9 mouse cellular contexts compared by ENCODE assay signal in the genomic region with DNA sequence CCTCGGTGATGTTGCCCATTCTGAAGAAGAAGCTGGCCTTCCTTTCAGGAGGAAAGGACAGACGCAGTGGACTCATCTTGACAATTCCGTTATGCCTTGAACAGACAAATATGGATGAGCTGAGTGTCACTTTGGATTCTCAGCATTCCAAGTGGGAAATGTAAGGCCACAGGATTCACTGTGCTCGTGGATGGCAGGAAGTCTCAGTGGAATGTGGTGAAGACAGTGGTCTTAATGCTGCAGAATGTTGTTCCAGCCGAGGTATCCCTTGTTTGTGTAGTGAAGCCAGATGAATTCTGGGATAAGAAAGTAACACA.
DNase-seq lines count a peak whose midpoint lies in the region; ATAC-seq and TF ChIP-seq lines count a peak whose summit lies in the region.
"Had no signal": no experiment of that assay in that cellular context is flagged by ENCODE, and none has a peak within 500 bp of the region (broad histone marks: within the 10 kb centered on the region; RNA-seq: fewer than 3 reads in every experiment).

No protein-coding gene starts in this region.

- no peak for ATAC-seq in forebrain, postnatal 0 days
- no peak for ATAC-seq in liver, embryonic 15.5 days (ENCODE audit: insufficient read depth)

- intact Hi-C loops in heart, postnatal 10 days (cut with DNase I) = no loop called here

- H3K4me1 ChIP-seq in heart, embryonic 10.5 days = no peaks in the 10 kb centered on the region
- peaks cover 7% of the 10 kb centered on the region for H3K4me1 ChIP-seq in E14TG2a.4 (replicated peaks; ENCODE audit: low read depth, low read length)
- H3K4me1 ChIP-seq in forebrain, postnatal 0 days (ENCODE audit: insufficient read depth) = no peaks in the 10 kb centered on the region
- H3K4me1 ChIP-seq in liver, embryonic 15.5 days (replicated peaks) = no peaks in the 10 kb centered on the region

- H3K4me2 ChIP-seq in forebrain, postnatal 0 days (ENCODE audit: low read depth) = peak overlapping the region; percentile 68
- H3K4me2 ChIP-seq in liver, embryonic 15.5 days = 0 out of 2 replicates have a peak overlapping the region, but pooled peaks have one; percentile 32

- no peaks in the 10 kb centered on the region for H3K9me3 ChIP-seq in heart, embryonic 10.5 days
- H3K9me3 ChIP-seq in E14TG2a.4 (ENCODE audit: low read length) = peaks cover 26% of the 10 kb centered on the region
- H3K9me3 ChIP-seq in forebrain, postnatal 0 days (ENCODE audit: low read length) = no peaks in the 10 kb centered on the region
- H3K9me3 ChIP-seq in liver, embryonic 15.5 days (replicated peaks) = no peaks in the 10 kb centered on the region

- no peaks in the 10 kb centered on the region for H3K36me3 ChIP-seq in heart, embryonic 10.5 days
- H3K36me3 ChIP-seq in E14TG2a.4 (ENCODE audit: insufficient read depth, low read length) = no peaks in the 10 kb centered on the region
- H3K36me3 ChIP-seq in forebrain, postnatal 0 days (ENCODE audit: insufficient read depth) = no peaks in the 10 kb centered on the region
- H3K36me3 ChIP-seq in liver, embryonic 15.5 days (replicated peaks) = no peaks in the 10 kb centered on the region

- peaks cover 4% of the 10 kb centered on the region; the same call in 1 of the 2 replicates for H3K27me3 ChIP-seq in heart, embryonic 10.5 days (ENCODE audit: insufficient read depth, poor library complexity, severe bottlenecking)
- no peaks in the 10 kb centered on the region for H3K27me3 ChIP-seq in E14TG2a.4 (ENCODE audit: insufficient read depth, low read length)
- H3K27me3 ChIP-seq in forebrain, postnatal 0 days (ENCODE audit: insufficient read depth, low read length) = no peaks in the 10 kb centered on the region
- H3K27me3 ChIP-seq in liver, embryonic 15.5 days = peaks cover 4% of the 10 kb centered on the region; the same call in 1 of the 2 replicates

- H3K4me3 ChIP-seq in heart, embryonic 10.5 days = peak overlapping the region; percentile 63
- peak overlapping the region; percentile 66 for H3K4me3 ChIP-seq in E14TG2a.4 (replicated peaks; ENCODE audit: low read length)
- H3K4me3 ChIP-seq in forebrain, postnatal 0 days (ENCODE audit: low read depth, low read length) = peak overlapping the region; percentile 32
- no peak overlapping the region for H3K4me3 ChIP-seq in liver, embryonic 15.5 days (replicated peaks)

- H3K9ac ChIP-seq in forebrain, postnatal 0 days = peak overlapping the region; percentile 44
- no peak overlapping the region for H3K9ac ChIP-seq in liver, embryonic 15.5 days

- 27% methylated on average over 5 of the region's 5 CpGs for WGBS in heart, embryonic 10.5 days
- WGBS in forebrain, postnatal 0 days = 20% methylated on average over 5 of the region's 5 CpGs
- WGBS in liver, embryonic 15.5 days (ENCODE audit: insufficient replicate concordance) = 30% methylated on average over 5 of the region's 5 CpGs

- TF ChIP-seq CTCF in E14TG2a.4 (conservative IDR thresholded peaks at IDR 0.05; ENCODE audit: low read length) = no peak
- TF ChIP-seq CTCF in forebrain, postnatal 0 days (IDR thresholded peaks at IDR 0.05; ENCODE audit: low read depth) = no peak

- H3K27ac ChIP-seq in heart, embryonic 10.5 days = peak overlapping the region; percentile 70; the same call in 1 of the 2 replicates
- no peak overlapping the region for H3K27ac ChIP-seq in forebrain, postnatal 0 days (ENCODE audit: low read depth, low read length)
- H3K27ac ChIP-seq in liver, embryonic 15.5 days (replicated peaks) = no peak overlapping the region

- no peak for DNase-seq in heart, embryonic 10.5 days (ENCODE audit: low spot score)
- no peak for DNase-seq in heart, postnatal 10 days
- peak; percentile 3 for DNase-seq in forebrain, postnatal 0 days
- DNase-seq in Muller cell, postnatal 12 days (ENCODE audit: inconsistent ontology term) = no peak
- DNase-seq in yolk sac, embryonic 10.5 days (ENCODE audit: low spot score) = no peak
- no peak for DNase-seq in thymus, postnatal 4 days
- DNase-seq: lung, adult 18-20 months had no signal
